Mouse (Mus musculus) olfactory bulb, adult 2 months (tissue): Measurements from ENCODE around the gene Itm2c.

Source experiments
- CTCF ChIP-seq: fragments of 200-500 bp; IDR thresholded peaks from 2 replicates; pipeline ENCODE4 v1.5.1; 2012; ENCODE audit warnings: low read depth, mild to moderate bottlenecking, low read length, moderate library complexity; ENCODE audit not compliant: insufficient read depth
- POLR2A ChIP-seq: fragments of 200-500 bp; IDR thresholded peaks from 2 replicates; pipeline ENCODE4 v1.6.1; 2012; ENCODE audit warnings: mild to moderate bottlenecking, low read depth, low read length, moderate library complexity; ENCODE audit not compliant: insufficient read depth

DNA sequence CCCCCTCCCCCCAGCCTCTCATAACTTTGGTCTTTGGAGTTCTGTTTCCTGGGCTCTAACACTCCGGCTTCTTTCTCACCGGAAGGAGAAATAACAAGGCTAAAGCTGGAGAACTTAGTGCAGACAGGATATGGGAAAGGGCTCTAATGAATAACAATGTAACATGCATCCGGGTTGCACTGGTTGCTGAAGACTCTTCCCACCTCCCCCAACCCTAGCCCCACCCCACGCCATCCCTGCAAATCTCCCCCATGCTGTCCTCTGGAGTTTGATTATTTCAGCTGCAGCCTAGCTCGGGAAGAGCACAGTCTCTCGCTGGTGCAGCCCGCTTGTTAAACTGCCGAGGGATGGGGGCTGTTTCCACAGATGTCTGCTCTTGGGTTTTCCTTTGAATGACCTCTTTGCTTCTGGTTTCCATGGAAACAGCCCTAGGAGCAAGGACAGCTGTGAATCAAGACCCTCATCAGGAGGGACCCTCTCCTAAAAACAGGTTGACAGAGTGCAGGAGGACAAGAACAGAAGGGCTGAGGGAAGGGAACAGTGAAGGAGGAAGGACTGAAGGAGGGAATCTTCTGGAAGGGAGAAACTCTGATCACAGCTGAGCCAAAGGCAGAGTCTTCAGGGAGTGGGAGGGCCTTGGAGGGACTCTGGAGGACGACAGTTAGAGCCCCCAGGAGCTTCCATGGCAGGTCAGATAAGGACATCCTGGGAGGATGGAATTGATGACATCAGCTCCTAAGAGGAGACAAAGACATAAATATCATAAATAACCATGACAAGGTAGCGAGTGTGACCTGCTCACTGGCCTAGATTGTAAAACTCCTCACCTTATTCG, 39.8 kb downstream of the Itm2c start:
- TF ChIP-seq CTCF (no peak), POLR2A (no peak)
